Mouse (Mus musculus) liver, embryonic 14.5 days (tissue): ENCODE measurements around the gene Tbrg4. TPM values are rescaled to one million over a fixed set of nuclear protein-coding genes. Genes with fewer than 3 reads are reported as not detected.

Experiments
- ATAC-seq: fragments of 200-750 bp; cut with Nextera tagmentation; 2 replicates; pipeline ENCODE4 v1.8.0; 2017; ENCODE audit warnings: moderate number of reproducible peaks, mild to moderate bottlenecking, moderate library complexity; ENCODE audit not compliant: insufficient read depth
- DNase-seq, 3 experiments: peaks; one replicate each; pipeline ENCODE4 v3.0.0-alpha.2; 2012 to 2013; ENCODE audit warnings: low read depth in 3 of 3, low spot score in 3 of 3
- H3K27ac ChIP-seq: fragments of 300-500 bp; sonication (generic); 2 replicates; pipeline ENCODE4 v1.5.1; 2014; ENCODE audit warnings: moderate library complexity, mild to moderate bottlenecking, control low read depth, inconsistent platforms
- H3K27me3 ChIP-seq: fragments of 300-500 bp; sonication (generic); 2 replicates; pipeline ENCODE4 v1.6.1; 2014; ENCODE audit warnings: mild to moderate bottlenecking, low read length, moderate library complexity; ENCODE audit not compliant: control insufficient read depth, insufficient read depth
- H3K36me3 ChIP-seq: fragments of 300-500 bp; sonication (generic); replicated peaks from 2 replicates; pipeline ENCODE4 v1.6.1; 2014; ENCODE audit warnings: low read depth; ENCODE audit not compliant: control insufficient read depth, insufficient read depth
- H3K4me1 ChIP-seq, 2 experiments: fragments of 200-500 bp in 1 of 2; fragments of 300-500 bp in 1 of 2; sonication (generic) in 1 of 2; replicated peaks; 2 replicates each; pipeline ENCODE4 v1.6.1; 2012 to 2014; ENCODE audit warnings: antibody characterized with exemption in 1 of 2, inconsistent platforms in 1 of 2, low read length in 1 of 2; ENCODE audit not compliant: control insufficient read depth in 2 of 2, insufficient read depth in 2 of 2
- H3K4me2 ChIP-seq: fragments of 300-500 bp; sonication (generic); 2 replicates; pipeline ENCODE4 v1.6.1; 2014; ENCODE audit warnings: low read depth, mild to moderate bottlenecking, control low read depth, moderate library complexity
- H3K4me3 ChIP-seq, 2 experiments: fragments of 200-500 bp in 1 of 2; fragments of 300-500 bp in 1 of 2; sonication (generic) in 1 of 2; 2 replicates each; pipeline ENCODE4 v1.5.1; 2012 to 2014; ENCODE audit warnings: low read depth in 2 of 2, low read length in 2 of 2, mild to moderate bottlenecking in 2 of 2, control low read depth in 1 of 2, inconsistent platforms in 1 of 2, moderate library complexity in 1 of 2; ENCODE audit not compliant: insufficient read depth in 1 of 2
- H3K9ac ChIP-seq: fragments of 300-500 bp; sonication (generic); replicated peaks from 2 replicates; pipeline ENCODE4 v1.6.1; 2014; ENCODE audit warnings: mild to moderate bottlenecking, control low read depth, moderate library complexity
- H3K9me3 ChIP-seq: fragments of 300-500 bp; sonication (generic); 2 replicates; pipeline ENCODE4 v1.6.1; 2016; ENCODE audit warnings: low read length, mixed read lengths; ENCODE audit not compliant: control insufficient read depth
- CTCF ChIP-seq: IDR thresholded peaks from 2 replicates; pipeline ENCODE4 v1.5.1; 2016; ENCODE audit warnings: antibody characterized with exemption, low read depth, control low read depth
- EP300 ChIP-seq: IDR thresholded peaks from 2 replicates; pipeline ENCODE4 v1.6.1; 2016; ENCODE audit warnings: antibody characterized with exemption, low read depth
- WGBS: fragments of 180-500 bp; shearing (Covaris S2); extraction: QIAGEN DNeasy Blood & Tissue Kit; methylation state at CpG from one replicate; pipeline ENCODE4 v1.1.7; 2014; ENCODE audit not compliant: insufficient replicate concordance; 5-methylcytosine and 5-hydroxymethylcytosine counted together
- polyA plus RNA-seq, 2 experiments: library from polyadenylated mRNA; depleted of rRNA in 1 of 2; stranded (reverse) in 1 of 2; unstranded in 1 of 2; fragments of >200 nt; fragmentation: Nextera tagmentation in 1 of 2; extraction: Ambion mirVana in 1 of 2; gene quantifications; 2 replicates each; pipeline versions ENCODE4 v1.2.1 to v1.2.3; 2012 to 2014

Tbrg4 gene
- polyA plus RNA-seq, 2 experiments: 27.7 to 55.1 TPM

DNA sequence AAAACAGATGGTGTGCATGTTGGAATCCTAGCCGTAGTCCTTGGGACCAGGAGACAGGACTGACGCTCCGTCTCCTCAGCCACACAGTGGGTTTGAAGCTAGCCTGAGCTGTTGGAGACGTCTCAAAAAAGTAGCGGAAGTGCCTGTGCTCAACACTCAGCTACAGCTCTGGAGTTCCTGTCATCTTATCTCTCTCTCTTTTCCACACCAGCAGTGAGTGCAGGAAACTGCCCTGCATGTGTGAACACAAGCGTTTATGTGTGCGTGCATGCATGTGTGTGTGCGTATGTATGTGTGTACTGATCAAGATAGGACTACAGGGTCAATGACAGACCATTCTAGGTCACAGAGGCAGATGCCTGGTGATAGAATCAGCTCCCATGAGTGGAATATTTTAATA lies 57.9 kb downstream of the Tbrg4 start:
- H3K4me1 ChIP-seq: peaks cover 6 to 17% of the 10 kb centered on the region in 2 experiments
- DNase-seq (no peak), ATAC-seq (peak; percentile 55; the same call in 1 of the 2 replicates)
- H3K27ac ChIP-seq: no peak overlapping the region; the same call in 1 of the 2 replicates
- peaks cover 7% of the 10 kb centered on the region for H3K36me3 ChIP-seq
- no peak for TF ChIP-seq EP300
- TF ChIP-seq CTCF: no peak
- H3K4me2 ChIP-seq: no peak overlapping the region
- no peak overlapping the region for H3K4me3 ChIP-seq
- H3K27me3 ChIP-seq: no peaks in the 10 kb centered on the region
- no peak overlapping the region for H3K9ac ChIP-seq
- 20% methylated on average over 8 of the region's 8 CpGs for WGBS
- no peaks in the 10 kb centered on the region for H3K9me3 ChIP-seq

GRCm38 (mm10) chr11:6566496-6566895 lies 59.4 kb downstream of the Tbrg4 start:
- ATAC-seq: no peak
- Histone ChIP-seq H3K9me3 (no peaks in the 10 kb centered on the region), H3K9ac (no peak overlapping the region), H3K4me3 (no peak overlapping the region), H3K4me2 (no peak overlapping the region), H3K4me1 (peaks cover 6 to 22% of the 10 kb centered on the region in 2 experiments), H3K27me3 (no peaks in the 10 kb centered on the region), H3K27ac (no peak overlapping the region), H3K36me3 (peaks cover 4% of the 10 kb centered on the region)
- no peak for TF ChIP-seq CTCF
- 33% methylated on average over 4 of the region's 4 CpGs for WGBS
- no peak for DNase-seq

Other genes with a start within 250 kb of the Tbrg4 start
- 7.3 and 9.4 TPM in 2 replicates for gene Zmiz2, start 237.0 kb downstream of the Tbrg4 start, polyA plus RNA-seq (2012; rRNA removed)
- 3.9 and 4.1 TPM in 2 replicates for gene Zmiz2, start 237.0 kb downstream of the Tbrg4 start, polyA plus RNA-seq (2014; fragmentation: Nextera tagmentation; extraction: Ambion mirVana)
- gene Ppia, start 210.6 kb downstream of the Tbrg4 start, polyA plus RNA-seq (2012; rRNA removed): 1,485 and 1,780 TPM in 2 replicates
- gene Ppia, start 210.6 kb downstream of the Tbrg4 start, polyA plus RNA-seq (2014; fragmentation: Nextera tagmentation; extraction: Ambion mirVana): 3,165 and 3,291 TPM in 2 replicates
- 35.2 and 44.2 TPM in 2 replicates for gene H2afv, start 181.6 kb downstream of the Tbrg4 start, polyA plus RNA-seq (2012; rRNA removed)
- 117 and 119 TPM in 2 replicates for gene H2afv, start 181.6 kb downstream of the Tbrg4 start, polyA plus RNA-seq (2014; fragmentation: Nextera tagmentation; extraction: Ambion mirVana)
- 4.1 and 6.2 TPM in 2 replicates for gene Purb, start 150.2 kb downstream of the Tbrg4 start, polyA plus RNA-seq (2012; rRNA removed)
- gene Purb, start 150.2 kb downstream of the Tbrg4 start, polyA plus RNA-seq (2014; fragmentation: Nextera tagmentation; extraction: Ambion mirVana): 6.2 TPM in 2 replicates
- gene Myo1g, start 105.1 kb downstream of the Tbrg4 start, polyA plus RNA-seq (2012; rRNA removed): 5.7 and 7.0 TPM in 2 replicates
- 5.4 and 5.7 TPM in 2 replicates for gene Myo1g, start 105.1 kb downstream of the Tbrg4 start, polyA plus RNA-seq (2014; fragmentation: Nextera tagmentation; extraction: Ambion mirVana)
- gene Ccm2, start 79.2 kb downstream of the Tbrg4 start, polyA plus RNA-seq (2012; rRNA removed): 33.1 and 36.8 TPM in 2 replicates
- 39.0 and 39.4 TPM in 2 replicates for gene Ccm2, start 79.2 kb downstream of the Tbrg4 start, polyA plus RNA-seq (2014; fragmentation: Nextera tagmentation; extraction: Ambion mirVana)
- gene Nacad, start 20.0 kb downstream of the Tbrg4 start, polyA plus RNA-seq (2012; rRNA removed): 2.3 and 4.0 TPM in 2 replicates
- gene Nacad, start 20.0 kb downstream of the Tbrg4 start, polyA plus RNA-seq (2014; fragmentation: Nextera tagmentation; extraction: Ambion mirVana): 6.2 and 6.4 TPM in 2 replicates
- gene Wap, start 12.6 kb upstream of the Tbrg4 start, polyA plus RNA-seq (2012; rRNA removed): not detected in 2 replicates
- not detected in 2 replicates for gene Wap, start 12.6 kb upstream of the Tbrg4 start, polyA plus RNA-seq (2014; fragmentation: Nextera tagmentation; extraction: Ambion mirVana)
- gene Ramp3, start 32.5 kb upstream of the Tbrg4 start, polyA plus RNA-seq (2012; rRNA removed): 0.04 and 0.14 TPM in 2 replicates
- not detected in 2 replicates for gene Ramp3, start 32.5 kb upstream of the Tbrg4 start, polyA plus RNA-seq (2014; fragmentation: Nextera tagmentation; extraction: Ambion mirVana)
- not detected in 2 replicates for gene Gm11983, start 211.6 kb upstream of the Tbrg4 start, polyA plus RNA-seq (2012; rRNA removed)
- gene Gm11983, start 211.6 kb upstream of the Tbrg4 start, polyA plus RNA-seq (2014; fragmentation: Nextera tagmentation; extraction: Ambion mirVana): not detected in 2 replicates